Mouse (Mus musculus) midbrain, embryonic 13.5 days (tissue): ENCODE results near the gene Gm45062. TPM values are rescaled to one million over a fixed set of nuclear protein-coding genes. Genes with fewer than 3 reads are reported as not detected.

Experiments
- ATAC-seq: fragments of 200-750 bp; cut with Nextera tagmentation; 2 replicates; pipeline ENCODE4 v1.8.0; 2017; ENCODE audit warnings: mild to moderate bottlenecking, moderate TSS enrichment, moderate library complexity
- H3K27ac ChIP-seq: fragments of 300-500 bp; sonication (generic); 2 replicates; pipeline ENCODE4 v1.5.1; 2015; ENCODE audit warnings: inconsistent platforms, mild to moderate bottlenecking, moderate library complexity
- H3K27me3 ChIP-seq: fragments of 300-500 bp; sonication (generic); 2 replicates; pipeline ENCODE4 v1.6.1; 2015; ENCODE audit warnings: mild to moderate bottlenecking, inconsistent platforms
- H3K36me3 ChIP-seq: fragments of 300-500 bp; sonication (generic); 2 replicates; pipeline ENCODE4 v1.6.1; 2015; ENCODE audit warnings: mild to moderate bottlenecking, inconsistent platforms
- H3K4me1 ChIP-seq: fragments of 300-500 bp; sonication (generic); replicated peaks from 2 replicates; pipeline ENCODE4 v1.6.1; 2015; ENCODE audit warnings: inconsistent platforms
- H3K4me2 ChIP-seq: fragments of 300-500 bp; sonication (generic); replicated peaks from 2 replicates; pipeline ENCODE4 v1.6.1; 2015; ENCODE audit warnings: moderate library complexity, mild to moderate bottlenecking, inconsistent platforms
- H3K4me3 ChIP-seq: fragments of 300-500 bp; sonication (generic); replicated peaks from 2 replicates; pipeline ENCODE4 v1.5.1; 2015; ENCODE audit warnings: mild to moderate bottlenecking, inconsistent platforms
- H3K9ac ChIP-seq: fragments of 300-500 bp; sonication (generic); replicated peaks from 2 replicates; pipeline ENCODE4 v1.6.1; 2015; ENCODE audit warnings: mild to moderate bottlenecking, inconsistent platforms
- H3K9me3 ChIP-seq: fragments of 300-500 bp; sonication (generic); 2 replicates; pipeline ENCODE4 v1.6.1; 2016; ENCODE audit warnings: mild to moderate bottlenecking, inconsistent platforms
- WGBS: fragments of 180-500 bp; shearing (Covaris S2); methylation state at CpG from one replicate; pipeline ENCODE4 v1.1.7; 2015; 5-methylcytosine and 5-hydroxymethylcytosine counted together
- polyA plus RNA-seq: library from polyadenylated mRNA; unstranded; fragments of >200 nt; fragmentation: Nextera tagmentation; extraction: Ambion mirVana; gene quantifications from 2 replicates; pipeline ENCODE4 v1.2.1, GENCODE M21; 2015

The Gm45062 gene
- polyA plus RNA-seq, 1 experiment from 2014 or later, result 18.8 TPM

DNA sequence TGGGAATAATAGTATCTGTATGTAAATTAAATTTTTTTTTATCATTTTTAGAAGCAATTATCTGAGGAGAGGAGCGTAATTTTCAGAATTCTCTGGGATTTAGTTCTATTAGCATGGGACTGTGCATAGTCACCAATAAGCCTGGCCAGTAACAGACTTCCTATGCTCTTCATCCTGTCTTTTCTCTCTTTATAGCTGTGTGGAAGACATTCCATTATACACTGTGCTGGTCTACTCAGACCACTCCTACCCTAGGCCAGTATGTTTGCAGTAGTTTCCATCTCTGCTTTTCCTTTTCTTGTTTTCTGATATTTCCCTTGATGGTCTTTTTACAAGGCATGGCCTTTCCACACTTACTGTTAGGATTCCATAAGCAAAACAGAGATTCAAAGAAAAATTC is 74.1 kb downstream of the Gm45062 start:
- no peak for ATAC-seq
- H3K9me3 ChIP-seq, result no peaks in the 10 kb centered on the region
- H3K4me2 ChIP-seq, result no peak overlapping the region
- 94% methylated on average over 1 of the region's 1 CpGs for WGBS
- no peak overlapping the region for H3K4me3 ChIP-seq
- no peak overlapping the region for H3K27ac ChIP-seq
- H3K36me3 ChIP-seq, result no peaks in the 10 kb centered on the region
- no peaks in the 10 kb centered on the region for H3K27me3 ChIP-seq
- H3K4me1 ChIP-seq, result no peaks in the 10 kb centered on the region
- H3K9ac ChIP-seq, result no peak overlapping the region

DNA sequence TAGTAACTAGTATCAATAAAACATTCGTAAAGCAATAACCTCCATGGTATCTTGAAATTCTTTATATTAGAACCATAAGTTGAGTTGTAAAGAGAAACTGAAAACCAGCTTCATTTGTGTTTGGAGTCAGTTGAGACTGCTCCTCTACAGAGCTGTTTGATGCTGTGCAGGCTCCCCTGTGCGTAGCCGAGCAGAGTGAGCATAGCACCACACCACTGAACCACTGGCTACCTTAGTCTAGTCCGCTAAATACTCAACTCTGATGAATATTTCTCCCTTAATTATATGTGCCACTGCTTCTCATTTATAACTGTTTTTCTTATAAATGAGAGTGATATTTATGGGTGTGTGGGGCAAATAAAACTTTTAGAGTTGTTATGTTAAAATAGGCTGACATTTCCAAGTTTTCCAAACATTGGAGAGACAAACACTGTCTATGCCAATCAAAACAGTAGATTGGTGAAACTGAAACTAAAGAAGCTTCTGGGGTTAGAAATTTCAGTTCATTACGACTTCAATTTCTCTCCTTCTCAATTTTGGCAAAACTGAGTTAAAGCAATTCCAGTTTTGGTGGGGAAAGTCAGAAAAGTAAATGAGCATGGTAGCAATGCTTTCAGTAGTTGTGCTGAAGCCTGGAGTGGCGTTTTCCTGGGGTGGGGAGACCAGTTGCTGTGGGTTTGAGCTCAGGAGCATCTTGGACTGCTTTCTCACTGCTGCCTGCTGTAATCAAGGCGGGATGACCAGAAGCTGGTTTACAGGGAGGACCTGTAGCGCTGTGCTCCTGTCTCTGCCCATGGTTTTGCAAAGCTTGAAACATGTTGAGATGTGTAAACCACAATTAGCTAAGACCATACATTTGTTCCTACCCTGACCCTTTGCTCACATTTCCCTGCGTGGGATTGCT is 77.5 kb downstream of the Gm45062 start:
- H3K4me3 ChIP-seq, result no peak overlapping the region
- 83% methylated on average over 9 of the region's 9 CpGs for WGBS
- H3K36me3 ChIP-seq, result no peaks in the 10 kb centered on the region
- no peak for ATAC-seq
- H3K27ac ChIP-seq, result no peak overlapping the region
- H3K4me1 ChIP-seq, result no peaks in the 10 kb centered on the region
- H3K4me2 ChIP-seq, result no peak overlapping the region
- no peak overlapping the region for H3K9ac ChIP-seq
- H3K27me3 ChIP-seq, result no peaks in the 10 kb centered on the region
- H3K9me3 ChIP-seq, result no peaks in the 10 kb centered on the region

DNA sequence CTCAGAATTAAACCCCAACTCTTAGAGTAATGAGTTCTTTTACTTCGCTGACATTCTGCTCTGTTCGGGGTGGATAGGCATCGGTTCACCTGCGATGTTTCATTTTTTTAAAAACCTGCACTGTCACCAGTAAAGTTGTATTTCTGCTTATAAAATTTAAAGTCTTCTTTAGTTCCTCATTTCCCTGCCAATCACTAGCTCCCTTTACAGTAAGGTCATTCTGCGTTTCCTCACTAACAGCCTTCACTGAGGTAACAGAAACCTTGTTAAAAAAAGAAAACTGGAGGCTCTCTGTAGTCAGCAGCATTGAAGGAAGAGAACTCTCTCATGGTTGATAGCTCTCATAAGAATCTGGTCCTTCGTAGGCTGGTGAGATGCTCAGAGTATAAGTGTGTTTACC is 80.2 kb downstream of the Gm45062 start:
- Histone ChIP-seq H3K36me3 (no peaks in the 10 kb centered on the region), H3K27ac (no peak overlapping the region), H3K9me3 (no peaks in the 10 kb centered on the region), H3K4me3 (no peak overlapping the region), H3K9ac (no peak overlapping the region), H3K27me3 (no peaks in the 10 kb centered on the region), H3K4me2 (no peak overlapping the region), H3K4me1 (no peaks in the 10 kb centered on the region)
- WGBS, result 89% methylated on average over 6 of the region's 6 CpGs
- no peak for ATAC-seq

DNA sequence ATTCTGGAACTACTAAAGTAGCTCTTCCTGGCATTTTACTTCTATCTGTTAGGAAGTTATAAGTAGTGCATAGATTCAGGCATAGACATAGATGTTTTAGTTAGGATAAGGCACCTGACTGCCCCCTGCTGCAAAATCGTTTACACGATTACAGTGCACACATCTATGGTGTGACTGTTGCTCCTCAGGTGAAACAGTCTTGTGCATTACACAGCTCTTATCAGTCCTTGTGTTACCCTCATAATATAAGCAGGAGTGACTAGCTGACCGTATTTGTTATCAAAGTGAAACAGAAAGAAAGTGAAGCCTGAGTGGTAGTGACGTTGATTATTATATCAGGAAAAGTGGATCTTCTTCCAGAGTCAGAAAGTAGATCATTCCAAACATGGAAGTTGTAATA is 84.0 kb downstream of the Gm45062 start:
- 94% methylated on average over 4 of the region's 4 CpGs for WGBS
- H3K27me3 ChIP-seq, result no peaks in the 10 kb centered on the region
- no peak overlapping the region for H3K4me2 ChIP-seq
- H3K27ac ChIP-seq, result no peak overlapping the region
- ATAC-seq, result no peak
- no peaks in the 10 kb centered on the region for H3K4me1 ChIP-seq
- no peaks in the 10 kb centered on the region for H3K9me3 ChIP-seq
- H3K36me3 ChIP-seq, result no peaks in the 10 kb centered on the region
- no peak overlapping the region for H3K9ac ChIP-seq
- H3K4me3 ChIP-seq, result no peak overlapping the region

DNA sequence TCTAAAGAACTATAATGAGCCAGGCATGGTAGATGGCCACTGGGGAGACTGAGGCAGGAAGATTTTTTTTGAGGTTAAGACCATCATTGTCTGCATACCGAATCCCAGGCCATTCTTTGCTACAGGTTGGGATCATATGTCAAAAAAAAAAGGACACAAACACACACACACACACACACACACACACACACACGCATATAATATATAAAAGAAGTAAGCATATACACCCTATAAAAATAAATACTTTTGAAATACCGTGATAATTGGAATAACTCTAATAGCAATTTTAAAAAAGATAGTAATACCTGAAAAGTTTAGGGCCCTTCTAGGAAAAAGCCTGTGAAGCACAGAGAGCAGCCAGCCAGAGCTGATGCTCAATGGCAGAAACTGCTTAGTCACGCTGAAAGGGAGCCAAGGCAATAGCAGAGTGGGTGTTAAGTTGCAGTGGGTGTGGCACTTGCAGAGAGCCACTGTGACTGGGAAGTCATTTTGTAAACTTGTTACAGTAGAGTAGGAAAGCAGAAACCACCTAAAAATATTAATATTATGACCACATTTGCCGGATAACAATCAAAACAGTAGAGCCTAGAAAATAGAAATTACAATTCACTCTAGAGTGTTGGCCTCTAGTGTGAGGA is 86.1 kb downstream of the Gm45062 start:
- Histone ChIP-seq H3K4me1 (no peaks in the 10 kb centered on the region), H3K4me2 (no peak overlapping the region), H3K27ac (no peak overlapping the region), H3K4me3 (no peak overlapping the region), H3K9ac (no peak overlapping the region), H3K27me3 (no peaks in the 10 kb centered on the region), H3K36me3 (no peaks in the 10 kb centered on the region), H3K9me3 (no peaks in the 10 kb centered on the region)
- ATAC-seq, result no peak
- WGBS, result 79% methylated on average over 5 of the region's 5 CpGs

DNA sequence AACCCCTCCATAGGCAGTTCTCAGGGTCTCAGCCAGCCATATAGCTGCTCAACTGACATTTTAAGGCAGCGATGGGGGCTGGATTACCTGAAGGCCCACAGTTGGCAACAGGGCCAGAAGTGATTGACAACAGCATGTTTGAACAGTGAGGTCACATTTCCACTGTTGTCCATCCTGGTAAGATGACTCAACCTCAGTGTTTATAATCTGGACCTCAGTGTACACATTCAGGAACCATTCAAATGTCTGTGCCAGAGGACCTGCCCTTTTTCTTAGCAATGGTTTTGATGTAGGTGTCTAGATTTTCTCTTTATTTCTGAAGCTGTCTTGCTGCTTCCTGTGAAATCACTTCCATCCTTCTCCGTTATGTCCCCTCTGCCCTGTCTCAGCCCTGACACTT is 87.9 kb downstream of the Gm45062 start:
- WGBS, result 97% methylated on average over 2 of the region's 2 CpGs
- Histone ChIP-seq H3K9ac (no peak overlapping the region), H3K4me2 (no peak overlapping the region)

DNA sequence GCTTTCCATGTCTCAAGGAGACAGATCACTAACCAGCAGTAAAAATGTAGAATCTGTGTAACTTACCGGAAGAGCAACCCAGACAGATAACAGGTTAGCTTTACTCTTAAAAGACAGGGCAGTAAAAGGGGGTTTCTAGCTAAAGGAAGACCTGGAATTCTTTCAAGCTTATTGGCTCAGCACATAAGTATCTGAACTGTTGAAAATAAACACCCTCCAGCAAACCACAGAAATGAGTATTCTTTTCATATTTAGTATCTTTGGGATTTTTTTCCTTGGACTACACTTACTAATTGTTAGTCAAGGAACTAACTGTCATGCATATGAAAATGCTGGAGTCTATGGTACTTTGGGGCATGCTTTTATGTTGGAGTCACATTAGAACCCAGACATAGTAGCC is 89.1 kb downstream of the Gm45062 start:
- H3K27me3 ChIP-seq, result no peaks in the 10 kb centered on the region
- no peak overlapping the region for H3K9ac ChIP-seq
- no peaks in the 10 kb centered on the region for H3K36me3 ChIP-seq
- WGBS, result 95% methylated on average over 1 of the region's 1 CpGs
- no peak overlapping the region for H3K4me2 ChIP-seq
- no peaks in the 10 kb centered on the region for H3K9me3 ChIP-seq
- H3K27ac ChIP-seq, result no peak overlapping the region
- ATAC-seq, result no peak
- peaks cover 19% of the 10 kb centered on the region for H3K4me1 ChIP-seq
- no peak overlapping the region for H3K4me3 ChIP-seq

More for the DNA sequence above, 87.9 kb downstream of the Gm45062 start:
- ATAC-seq, result no peak
- H3K27ac ChIP-seq, result no peak overlapping the region
- no peaks in the 10 kb centered on the region for H3K36me3 ChIP-seq
- no peaks in the 10 kb centered on the region for H3K9me3 ChIP-seq
- H3K4me1 ChIP-seq, result peaks cover 7% of the 10 kb centered on the region
- H3K4me3 ChIP-seq, result no peak overlapping the region
- H3K27me3 ChIP-seq, result no peaks in the 10 kb centered on the region

DNA sequence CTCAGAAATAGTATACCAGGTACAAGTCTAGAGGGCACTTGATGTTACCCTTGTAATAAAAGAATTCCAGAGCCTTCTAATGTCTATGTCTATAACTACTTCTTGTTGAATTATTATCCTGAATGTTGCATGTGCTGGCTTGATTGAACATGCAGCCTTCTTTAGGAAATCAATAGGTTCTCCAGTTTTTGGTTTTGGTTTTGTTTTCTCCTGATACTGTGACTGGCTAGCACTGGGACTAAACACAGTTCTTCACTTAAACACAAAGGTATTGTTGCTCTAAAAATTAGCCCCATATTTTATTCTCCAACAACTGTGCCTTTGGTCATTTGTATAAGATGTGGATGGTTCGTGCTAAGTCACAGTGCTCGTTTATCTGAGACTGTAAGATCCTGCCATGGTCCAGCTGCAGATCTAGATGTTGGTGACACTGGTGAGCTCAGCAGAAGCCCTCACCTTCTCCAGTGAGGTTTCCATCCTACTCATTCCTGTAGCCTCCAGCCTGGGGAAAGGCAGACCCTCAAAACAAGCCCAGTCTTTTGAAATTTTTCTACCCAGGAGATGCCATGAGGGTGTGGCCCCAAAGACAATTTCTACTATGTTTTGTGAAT is 89.9 kb downstream of the Gm45062 start:
- peaks cover 27% of the 10 kb centered on the region for H3K4me1 ChIP-seq
- no peak overlapping the region for H3K4me2 ChIP-seq
- WGBS, result 88% methylated on average over 2 of the region's 2 CpGs
- no peak overlapping the region for H3K9ac ChIP-seq
- no peak overlapping the region for H3K4me3 ChIP-seq
- H3K9me3 ChIP-seq, result no peaks in the 10 kb centered on the region
- H3K27me3 ChIP-seq, result no peaks in the 10 kb centered on the region
- H3K27ac ChIP-seq, result no peak overlapping the region
- H3K36me3 ChIP-seq, result no peaks in the 10 kb centered on the region
- ATAC-seq, result no peak

DNA sequence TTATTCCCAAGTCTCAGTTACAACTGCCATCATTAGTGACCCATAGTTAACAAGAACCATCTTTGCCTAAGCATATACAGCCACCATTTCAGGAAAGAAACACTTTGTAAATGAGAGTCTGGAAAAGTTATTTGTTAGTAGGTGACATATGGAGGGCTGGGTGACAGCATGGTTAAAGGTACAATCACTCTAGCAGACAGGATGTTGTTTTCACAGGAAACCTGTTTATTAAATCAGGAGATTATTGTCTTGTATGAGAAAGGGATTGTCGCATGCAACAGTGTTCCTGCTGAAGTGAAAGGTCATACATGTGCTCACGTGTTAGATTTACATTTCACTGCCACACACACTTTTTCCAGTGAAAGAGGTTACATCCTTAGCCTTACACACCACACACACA is 92.3 kb downstream of the Gm45062 start:
- Histone ChIP-seq H3K27ac (no peak overlapping the region), H3K4me2 (no peak overlapping the region), H3K4me1 (peaks cover 40% of the 10 kb centered on the region), H3K36me3 (no peaks in the 10 kb centered on the region), H3K9ac (no peak overlapping the region), H3K9me3 (no peaks in the 10 kb centered on the region), H3K27me3 (no peaks in the 10 kb centered on the region), H3K4me3 (no peak overlapping the region)
- 88% methylated on average over 2 of the region's 2 CpGs for WGBS
- ATAC-seq, result no peak

DNA sequence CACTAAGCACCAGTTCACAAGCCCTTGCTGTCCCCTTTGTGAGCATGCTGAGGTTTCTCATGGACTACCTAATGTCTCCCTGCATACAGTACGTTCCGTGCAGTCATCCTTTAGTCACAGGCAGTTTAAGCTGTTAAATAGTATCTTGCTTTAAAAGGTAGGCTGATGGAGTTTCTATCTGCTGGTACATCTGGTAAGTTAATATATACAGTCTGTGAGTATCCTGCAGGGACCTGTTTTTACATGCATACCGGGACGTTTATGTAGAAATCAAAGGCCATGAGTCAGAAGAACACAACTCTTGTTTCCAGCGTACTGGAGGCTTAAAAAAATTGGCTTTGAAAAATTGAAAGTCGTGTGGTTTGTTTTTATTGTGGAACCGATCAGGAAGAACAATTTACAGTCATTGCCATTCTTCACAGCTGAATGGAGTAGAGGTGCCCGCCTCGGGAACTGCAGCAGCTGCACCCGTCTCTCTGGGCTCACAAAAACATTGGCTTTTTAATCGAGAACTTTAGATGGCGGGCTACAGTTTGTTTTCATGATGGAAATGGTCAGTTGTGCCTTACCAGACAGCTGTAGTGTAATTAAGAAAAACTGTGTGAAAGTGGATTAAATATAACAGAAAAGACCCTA is 93.4 kb downstream of the Gm45062 start:
- Histone ChIP-seq H3K27me3 (no peaks in the 10 kb centered on the region), H3K36me3 (no peaks in the 10 kb centered on the region), H3K4me2 (peak overlapping the region; percentile 31), H3K4me1 (peaks cover 40% of the 10 kb centered on the region), H3K9me3 (no peaks in the 10 kb centered on the region), H3K27ac (peak overlapping the region; percentile 55), H3K4me3 (no peak overlapping the region), H3K9ac (no peak overlapping the region)
- WGBS, result 23% methylated on average over 12 of the region's 12 CpGs
- peak; percentile 72 for ATAC-seq

DNA sequence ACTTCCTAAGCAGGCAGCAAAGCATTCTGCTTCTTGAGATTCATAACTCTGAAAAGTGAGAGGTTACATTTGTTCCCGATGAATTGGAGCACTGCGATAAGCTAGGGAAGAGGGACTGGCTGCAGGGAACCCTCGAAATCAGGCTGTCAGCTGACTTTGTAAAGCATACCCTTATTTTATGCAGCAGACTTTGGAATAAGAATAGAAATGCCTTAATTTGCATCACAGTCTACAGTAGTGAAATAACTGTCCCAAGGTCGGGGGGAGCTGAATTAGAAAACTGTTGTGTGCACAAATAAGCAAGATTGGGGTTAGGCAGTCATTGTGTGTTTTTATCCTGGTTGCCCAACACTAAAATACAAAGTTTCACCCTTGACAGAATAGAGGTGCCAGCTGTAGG is 94.2 kb downstream of the Gm45062 start:
- Histone ChIP-seq H3K27ac (peak overlapping the region; percentile 65), H3K4me3 (no peak overlapping the region), H3K27me3 (no peaks in the 10 kb centered on the region), H3K9ac (no peak overlapping the region), H3K36me3 (no peaks in the 10 kb centered on the region), H3K9me3 (no peaks in the 10 kb centered on the region), H3K4me2 (no peak overlapping the region), H3K4me1 (peaks cover 40% of the 10 kb centered on the region)
- WGBS, result 27% methylated on average over 4 of the region's 4 CpGs
- peak; percentile 48; the same call in 1 of the 2 replicates for ATAC-seq

DNA sequence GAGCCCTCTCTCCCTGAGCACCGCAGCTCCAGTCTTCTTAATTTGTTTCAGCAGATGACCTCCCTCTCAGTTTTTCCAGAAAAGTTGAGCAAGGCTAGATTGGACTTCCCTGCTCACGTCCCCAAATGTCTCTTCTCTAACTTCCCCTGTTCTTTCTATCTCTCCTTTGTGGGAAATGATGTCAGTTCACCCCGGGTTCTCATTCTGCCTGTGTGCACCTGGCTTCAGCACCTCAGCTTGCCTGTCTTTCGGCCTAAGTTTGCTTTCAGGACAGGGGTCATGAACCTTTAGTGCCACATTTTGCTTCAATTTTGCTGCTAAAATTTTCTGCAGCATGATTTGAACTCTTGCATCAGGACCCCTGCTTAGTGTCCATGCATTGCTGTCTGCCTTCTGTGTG is 95.6 kb downstream of the Gm45062 start:
- Histone ChIP-seq H3K4me3 (no peak overlapping the region), H3K27ac (no peak overlapping the region), H3K9me3 (no peaks in the 10 kb centered on the region), H3K9ac (no peak overlapping the region), H3K4me2 (no peak overlapping the region), H3K27me3 (no peaks in the 10 kb centered on the region), H3K4me1 (peaks cover 47% of the 10 kb centered on the region), H3K36me3 (no peaks in the 10 kb centered on the region)
- 88% methylated on average over 4 of the region's 4 CpGs for WGBS
- ATAC-seq, result no peak
